Mouse (Mus musculus) kidney, postnatal 4 days (tissue): Measurements from ENCODE around the gene Asb16.
"Not testable (repeated sequence)": the region's sequence is repeated elsewhere in the genome, so short reads cannot be mapped to it uniquely, and the experiment has no call there.

ENCODE experiments used
- DNase-seq, 2 experiments: peaks; one replicate each; pipeline ENCODE4 v3.0.0; 2021; ENCODE audit warnings: mixed read lengths in 2 of 2

Asb16 gene

DNA sequence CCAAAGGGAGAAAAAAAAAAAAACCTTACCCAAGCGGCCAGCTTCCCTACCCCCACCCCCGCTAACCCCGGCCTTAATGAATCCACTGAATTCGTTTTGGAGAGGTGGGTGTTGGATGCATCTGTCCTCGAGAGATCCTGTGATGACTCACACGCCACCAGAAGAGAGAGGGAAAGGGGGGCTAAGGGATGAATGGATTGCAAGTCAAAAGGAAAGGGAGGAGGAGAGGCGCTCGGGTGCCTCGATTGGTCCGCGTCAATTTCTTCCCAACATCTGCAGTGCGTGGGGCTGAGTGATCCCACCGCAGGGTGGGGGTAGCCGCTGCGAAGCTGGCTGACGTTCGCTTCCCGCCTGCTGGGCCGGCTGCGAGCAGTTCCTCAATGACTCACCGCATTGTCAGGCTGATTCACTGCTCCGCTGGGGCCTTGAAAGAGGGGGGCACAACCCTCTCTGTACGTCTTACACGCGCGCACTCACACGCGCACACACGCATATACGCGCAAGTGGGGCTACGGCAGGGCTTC lies 23.6 kb upstream of the Asb16 start:
- peak; percentile 66 to 80 for DNase-seq

DNA sequence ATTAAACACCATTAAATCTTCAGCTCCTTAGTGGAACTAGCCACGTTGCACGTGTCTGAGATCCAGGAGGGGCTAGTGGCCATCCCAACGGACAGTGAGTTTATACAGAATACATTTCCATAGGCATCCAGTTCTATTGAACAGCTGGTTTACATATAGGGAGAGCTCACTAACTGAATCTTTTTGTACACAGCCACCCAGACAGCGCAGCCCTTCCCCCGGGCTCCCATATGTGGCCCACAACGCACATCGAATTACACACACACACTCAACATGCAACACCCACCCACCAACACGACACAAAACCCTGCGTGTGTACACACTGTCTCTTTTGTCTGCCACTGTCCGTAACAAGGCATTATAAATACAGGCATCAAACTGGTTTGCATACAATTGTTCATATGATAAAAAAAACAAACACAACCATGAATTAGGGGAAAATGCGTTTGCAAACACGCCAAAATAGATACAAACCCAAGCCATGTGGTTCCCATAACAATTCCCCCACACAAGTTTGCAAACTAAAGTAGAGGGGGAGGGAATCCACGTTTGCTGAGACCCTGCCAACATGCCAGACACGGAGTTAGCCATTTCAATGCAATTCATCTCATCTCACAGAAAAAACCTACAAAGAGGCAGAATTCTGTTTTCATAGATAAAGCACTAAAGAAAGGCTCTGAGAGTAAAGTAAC lies 22.8 kb upstream of the Asb16 start:
- DNase-seq: no peak

DNA sequence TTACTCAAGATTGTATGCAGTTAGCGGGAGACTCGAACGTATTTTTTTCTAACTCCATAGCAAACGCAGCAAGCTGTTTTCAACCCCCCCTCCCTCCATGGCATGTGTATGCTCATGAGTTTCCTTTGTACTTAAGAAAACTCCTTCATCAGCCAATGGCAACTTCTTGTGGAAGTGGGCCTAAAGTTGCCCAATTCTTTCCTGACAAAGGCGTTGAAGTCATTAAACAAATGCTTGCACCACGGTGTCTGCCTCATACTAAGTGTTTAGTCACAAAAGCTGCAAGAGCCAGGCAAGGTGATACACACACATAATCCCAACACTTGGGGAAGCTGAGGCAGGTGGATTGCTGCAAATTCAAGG lies 22.3 kb upstream of the Asb16 start:
- no peak for DNase-seq

DNA sequence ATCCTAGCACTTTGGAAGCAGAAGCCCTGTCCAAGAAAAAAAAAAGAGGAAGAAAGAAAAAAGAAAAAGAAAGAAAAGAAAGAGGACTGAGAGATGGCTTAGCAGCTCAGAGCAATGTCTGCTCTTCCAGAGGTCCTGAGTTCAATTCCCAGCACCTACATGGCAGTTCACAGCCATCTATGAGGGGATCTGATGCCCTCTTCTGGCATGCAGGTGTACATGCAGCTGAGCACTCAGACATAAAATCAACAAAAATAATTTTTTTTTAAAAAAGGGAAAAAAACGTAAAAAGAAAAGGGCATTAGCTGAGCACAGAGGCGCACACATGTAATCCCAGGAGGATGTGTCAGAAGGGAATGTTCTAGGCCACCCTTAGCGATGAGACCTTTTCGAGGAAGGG lies 21.7 kb upstream of the Asb16 start:
- DNase-seq: no peak

DNA sequence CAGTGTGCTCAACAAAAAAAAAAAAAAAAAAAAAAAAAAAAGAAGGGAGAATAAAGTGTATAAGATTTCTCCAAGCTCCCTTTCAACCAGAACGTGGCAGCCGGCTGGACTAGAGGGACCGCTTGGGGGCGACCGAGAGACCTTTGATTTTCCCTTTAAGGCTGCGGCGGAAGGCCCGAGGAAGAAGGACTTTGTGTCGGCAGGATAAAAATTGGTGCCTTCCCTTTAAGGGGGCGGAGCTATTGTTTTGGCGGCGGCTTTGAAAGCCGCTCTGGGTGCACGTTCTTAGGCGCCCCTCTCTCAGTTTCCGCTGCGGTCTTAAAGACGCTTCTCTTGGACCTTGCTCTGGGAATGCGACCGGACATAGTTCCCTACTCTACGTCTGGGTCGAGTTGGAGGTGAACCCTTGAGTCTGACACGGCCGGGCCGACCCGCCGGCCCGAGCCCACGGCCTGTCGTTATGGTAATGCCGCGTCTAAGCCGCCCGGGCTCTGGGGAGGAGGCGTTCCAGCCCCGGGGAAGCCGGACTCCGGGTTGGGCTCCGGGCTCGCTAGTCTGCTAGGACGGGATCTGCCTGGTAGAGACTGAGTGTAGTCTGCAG lies 19.8 kb upstream of the Asb16 start, which contains the start of gene BC030867:
BC030867 (plus strand) TSS at position 253 of the 601 bp plus-strand sequence.
- peak; percentile 97 for DNase-seq

DNA sequence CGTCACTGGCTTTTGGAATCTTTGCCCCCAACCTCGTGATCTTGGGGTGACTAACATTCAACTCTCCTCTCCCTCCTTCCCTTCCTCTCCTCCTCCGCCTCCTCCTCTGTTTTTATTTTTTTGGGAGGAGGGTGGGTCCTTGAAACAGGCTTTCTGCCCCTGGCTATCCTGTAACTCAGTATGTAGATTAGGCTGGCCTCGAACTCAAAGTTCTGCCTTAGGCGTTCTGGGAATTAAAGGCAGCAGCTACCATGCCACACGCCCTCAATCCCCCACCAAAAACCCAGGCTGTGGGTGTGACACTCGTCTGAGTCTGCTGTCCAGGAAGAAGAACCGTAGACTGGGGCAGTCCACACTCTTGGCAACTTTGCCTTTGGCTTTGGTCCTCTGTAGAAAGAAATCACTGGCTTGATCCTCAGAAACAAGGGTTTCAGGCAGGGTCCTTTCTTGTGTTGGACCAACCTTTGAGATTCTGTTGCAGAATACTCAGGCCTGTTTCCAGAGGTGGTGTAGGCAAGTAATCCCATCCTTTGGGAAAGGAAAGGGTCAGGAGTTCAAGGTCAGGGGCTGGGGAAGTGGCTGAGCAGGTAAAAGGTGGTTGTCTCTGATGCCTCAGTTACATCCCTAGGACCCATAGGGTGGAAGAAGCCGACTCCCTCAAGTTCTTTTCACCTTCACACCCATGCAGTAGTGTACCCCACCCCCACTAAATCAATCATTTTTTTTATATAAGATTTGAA lies 19.0 kb upstream of the Asb16 start:
- DNase-seq: no peak

DNA sequence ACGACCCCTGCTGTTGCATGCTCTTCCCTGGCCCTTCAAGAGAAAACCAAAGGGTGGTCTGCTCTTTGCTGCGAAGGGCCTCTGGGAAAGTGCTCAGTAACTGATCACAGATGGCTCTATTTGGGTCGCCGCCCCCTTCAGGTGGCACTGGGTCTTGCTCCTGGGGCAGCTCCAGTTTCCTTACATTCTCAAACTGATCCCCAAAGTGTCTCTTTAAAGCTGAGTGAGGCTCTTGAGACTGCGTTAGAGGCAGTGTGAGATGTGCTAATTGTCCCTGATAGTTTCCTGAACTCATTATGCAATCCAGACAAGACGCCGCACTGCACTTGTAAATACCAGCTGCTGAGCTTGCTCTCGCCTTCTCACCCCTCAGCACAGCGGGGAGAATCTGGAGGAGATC lies 11.0 kb upstream of the Asb16 start:
- peak; percentile 63 to 73 for DNase-seq

DNA sequence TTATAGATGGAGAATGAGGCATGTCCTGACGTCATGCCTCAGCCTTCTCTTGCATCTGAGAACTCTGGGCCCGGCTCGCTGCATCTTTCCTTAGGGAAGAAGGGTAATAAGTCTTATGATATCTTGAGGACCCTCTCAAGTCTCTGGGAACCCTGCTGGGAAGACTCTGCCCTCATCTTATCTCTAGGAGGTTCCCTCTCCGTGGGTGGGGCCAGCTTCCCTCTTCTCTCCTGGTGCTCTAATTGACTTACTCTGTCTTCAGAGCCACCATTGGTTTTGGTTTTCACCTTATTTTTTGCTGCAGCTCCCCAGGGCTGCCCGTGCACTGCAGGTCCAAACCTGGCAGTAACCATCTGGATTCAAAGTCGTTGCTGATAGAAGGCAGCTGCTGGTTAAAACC lies 10.4 kb upstream of the Asb16 start:
- DNase-seq: no peak

DNA sequence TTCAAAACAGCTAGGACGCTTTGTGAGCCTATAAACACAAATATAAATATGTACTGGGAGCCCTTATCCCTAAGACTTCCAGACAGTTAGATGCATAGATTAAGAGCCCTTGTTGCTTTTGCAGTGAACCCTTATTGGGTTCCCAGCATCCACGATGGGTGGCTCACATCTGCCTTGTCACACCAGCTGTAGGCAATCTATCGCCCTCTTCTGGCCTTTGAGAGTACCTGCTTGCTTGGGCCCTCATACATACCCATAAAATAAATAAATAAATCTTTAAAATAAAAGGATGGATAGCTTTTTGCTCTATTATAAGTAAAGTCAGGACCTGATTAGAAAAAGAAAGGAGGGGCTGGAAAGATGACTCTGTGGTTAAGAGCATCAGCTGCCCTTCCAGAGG lies 10.0 kb upstream of the Asb16 start:
- DNase-seq: no peak

DNA sequence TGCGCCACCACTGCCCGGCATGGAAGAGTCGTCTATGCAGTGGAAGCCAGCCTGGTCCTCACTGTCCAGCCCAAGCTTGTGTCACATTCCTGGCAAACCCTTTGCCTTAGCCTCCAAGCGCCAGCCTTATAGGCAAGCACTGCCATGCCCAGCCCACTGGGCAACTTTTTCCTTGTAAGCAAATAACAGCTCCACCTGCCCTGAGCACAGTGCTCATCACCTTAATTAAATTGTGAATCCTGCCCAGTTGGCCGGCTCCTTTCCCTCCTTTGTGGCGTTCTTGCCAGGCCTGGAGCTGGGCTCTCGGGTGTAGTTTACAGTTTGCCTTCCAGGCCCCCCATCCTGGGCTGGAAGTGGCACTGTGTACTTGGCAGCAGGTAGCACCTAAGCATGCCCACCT lies 5.3 kb upstream of the Asb16 start:
- no peak for DNase-seq

DNA sequence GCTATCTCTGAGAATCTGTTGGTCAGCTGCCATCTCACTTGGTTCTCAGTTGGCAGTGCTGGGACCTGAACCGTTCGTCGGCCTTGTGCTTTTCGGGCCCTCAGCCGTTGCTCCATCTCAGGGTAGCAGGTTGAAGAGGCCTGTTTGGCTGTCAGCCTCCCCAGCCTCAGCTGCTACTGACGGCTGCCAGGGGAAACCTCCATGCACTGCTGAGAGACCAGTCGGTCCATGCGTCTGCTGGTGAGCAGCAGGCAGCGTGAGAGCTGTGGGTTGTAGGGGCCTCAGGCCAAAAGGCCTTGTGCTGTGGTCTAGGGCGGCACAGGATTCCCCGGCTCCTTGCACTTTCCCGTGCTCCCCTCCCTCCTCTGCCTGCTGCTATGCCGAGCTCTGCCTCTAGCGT lies 2.7 kb upstream of the Asb16 start:
- DNase-seq: no peak

DNA sequence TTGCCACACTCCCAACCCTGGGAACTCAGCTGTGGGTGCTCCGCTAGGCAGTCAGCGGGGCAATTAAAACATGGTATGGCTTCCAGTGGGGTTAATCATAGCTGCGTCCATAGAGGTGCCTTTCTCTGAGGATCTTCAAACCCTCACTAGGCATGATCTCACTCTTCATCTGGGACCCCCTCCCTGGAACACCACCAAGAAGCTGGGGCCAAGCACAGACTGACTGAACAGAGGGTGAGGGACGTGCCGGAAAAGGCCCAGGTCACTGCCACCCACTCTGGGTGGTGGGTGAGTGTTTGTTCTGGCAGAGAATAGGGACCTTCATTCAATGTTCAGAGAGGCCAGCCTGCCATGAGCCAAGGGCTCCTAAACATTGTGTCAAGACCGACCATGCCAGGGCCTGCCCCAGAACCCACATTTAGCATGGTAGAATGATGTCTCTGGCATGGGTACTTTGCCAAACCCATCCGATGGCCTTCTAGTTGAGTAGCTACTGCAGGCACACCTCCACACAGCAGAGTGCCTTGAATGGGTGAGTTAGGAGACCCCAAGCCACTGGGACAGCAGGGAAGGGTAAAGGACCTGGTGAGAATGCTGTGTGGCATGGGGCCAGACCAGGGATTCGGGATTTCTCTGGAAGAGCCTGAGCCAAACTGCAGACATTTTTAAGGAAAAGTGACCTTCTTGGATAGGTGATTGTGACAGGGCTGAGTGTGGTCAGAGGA lies 1.8 kb upstream of the Asb16 start:
- DNase-seq: no peak

DNA sequence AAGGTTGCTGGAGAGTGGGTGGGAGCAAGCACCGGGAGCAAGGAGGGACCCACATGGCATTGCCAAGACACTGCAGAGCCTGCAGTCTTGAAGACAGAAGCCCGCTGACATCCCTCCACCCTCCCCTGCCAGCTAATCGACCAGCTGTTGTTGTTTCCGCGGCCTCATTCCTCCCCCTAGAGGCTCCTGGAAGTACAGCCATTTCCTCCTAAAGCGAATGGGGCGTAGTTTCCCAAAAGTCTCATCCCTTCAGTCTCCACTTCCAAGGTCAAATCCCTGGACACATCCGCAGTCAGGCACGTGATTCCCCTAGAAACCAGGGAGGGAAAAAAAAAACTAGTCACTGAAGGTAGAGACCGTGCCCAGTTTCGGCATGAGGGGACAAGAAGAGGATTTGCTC lies 1.1 kb upstream of the Asb16 start:
- DNase-seq: peak; percentile 81 to 87

DNA sequence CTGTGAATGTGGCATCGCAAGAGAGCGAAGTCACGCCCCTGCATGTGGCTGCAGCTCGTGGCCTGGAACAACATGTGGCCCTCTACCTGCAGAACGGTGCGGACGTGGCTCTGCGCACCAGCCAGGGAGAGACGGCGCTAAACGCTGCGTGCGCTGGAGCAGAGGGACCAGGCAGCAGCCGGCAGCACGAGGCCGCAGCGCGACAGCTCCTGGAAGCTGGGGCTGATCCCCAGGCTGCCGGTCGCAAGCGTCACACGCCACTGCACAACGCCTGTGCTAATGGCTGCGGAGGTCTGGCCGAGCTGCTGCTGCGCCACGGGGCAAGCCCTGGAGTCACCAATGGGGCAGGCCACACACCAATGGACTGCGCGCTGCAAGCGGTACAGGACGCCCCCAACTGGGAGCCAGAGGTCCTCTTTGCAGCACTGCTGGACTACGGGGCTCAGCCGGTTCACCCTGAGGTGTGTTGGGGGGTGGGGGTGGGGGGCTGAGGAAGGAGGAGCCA lies 7.9 kb downstream of the Asb16 start:
- peak; percentile 76 to 84 for DNase-seq

DNA sequence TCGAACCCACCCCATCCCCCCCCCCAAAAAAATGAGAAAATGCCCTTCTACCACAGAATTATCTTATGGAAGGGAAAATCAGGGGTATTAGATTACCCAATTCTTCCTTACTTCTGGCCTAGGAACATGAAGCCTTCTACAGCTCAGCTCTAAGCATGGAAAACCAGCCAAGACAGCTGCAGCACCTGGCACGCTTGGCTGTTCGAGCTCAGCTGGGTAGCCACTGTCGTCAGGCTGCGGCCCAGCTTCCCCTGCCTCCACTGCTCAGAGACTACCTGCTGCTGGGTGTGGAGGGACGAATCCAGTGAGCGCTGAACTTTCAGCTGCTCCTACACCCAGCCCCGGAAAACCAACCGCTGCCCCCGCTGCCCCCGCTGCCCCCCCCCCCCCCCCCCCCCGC lies 9.2 kb downstream of the Asb16 start:
- no peak for DNase-seq

DNA sequence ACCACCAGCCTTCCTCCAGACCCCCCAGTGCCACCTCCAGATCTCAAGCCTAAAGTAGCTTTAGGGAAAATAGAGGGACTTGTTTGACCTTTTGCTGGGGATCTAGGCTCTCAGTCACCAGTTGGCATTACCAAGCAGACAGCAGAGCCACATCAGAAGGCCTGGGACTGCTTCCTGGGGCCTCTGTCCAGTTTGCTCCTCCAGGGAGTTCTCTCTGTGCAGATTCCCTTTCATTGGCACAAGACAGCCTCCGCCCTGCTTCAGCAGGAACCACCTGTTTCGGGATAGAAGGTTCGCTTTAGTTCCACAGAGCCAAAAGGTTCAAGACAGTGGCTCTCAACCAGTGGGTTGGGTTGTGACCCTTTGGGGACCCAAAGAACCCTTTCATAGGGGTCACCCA lies 11.1 kb downstream of the Asb16 start:
- no peak for DNase-seq

DNA sequence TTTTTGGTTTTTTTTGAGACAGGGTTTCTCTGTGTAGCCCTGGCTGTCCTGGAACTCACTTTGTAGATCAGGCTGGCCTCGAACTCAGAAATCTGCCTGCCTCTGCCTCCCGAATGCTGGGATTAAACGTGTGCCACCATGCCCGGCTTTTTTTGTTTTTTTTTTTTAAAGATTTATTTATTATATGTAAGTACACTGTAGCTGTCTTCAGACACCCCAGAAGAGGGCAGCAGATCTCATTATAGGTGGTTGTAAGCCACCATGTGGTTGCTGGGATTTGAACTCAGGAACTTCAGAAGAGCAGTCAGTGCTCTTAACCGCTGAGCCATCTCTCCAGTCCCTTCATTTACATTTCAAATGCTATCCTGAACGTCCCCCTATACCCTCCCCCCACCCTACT lies 11.7 kb downstream of the Asb16 start:
- not testable (repeated sequence) for DNase-seq

DNA sequence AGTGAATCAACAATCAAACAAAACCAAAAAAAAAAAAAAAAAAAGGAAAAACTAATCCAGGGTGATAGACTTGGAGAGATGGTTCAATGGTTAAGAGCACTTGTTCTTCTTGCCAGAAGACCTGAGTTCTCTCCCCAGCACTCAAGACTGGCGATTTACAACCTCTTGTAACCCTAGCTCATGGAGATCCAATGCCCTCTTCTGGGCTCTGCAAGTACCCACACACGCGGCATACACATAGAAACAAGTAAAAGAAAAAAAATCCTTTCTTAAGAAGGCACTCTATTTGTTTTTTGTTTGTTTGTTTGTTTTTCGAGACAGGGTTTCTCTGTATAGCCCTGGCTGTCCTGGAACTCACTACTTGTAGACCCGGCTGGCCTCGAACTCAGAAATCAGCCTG lies 15.4 kb downstream of the Asb16 start:
- DNase-seq: no peak

DNA sequence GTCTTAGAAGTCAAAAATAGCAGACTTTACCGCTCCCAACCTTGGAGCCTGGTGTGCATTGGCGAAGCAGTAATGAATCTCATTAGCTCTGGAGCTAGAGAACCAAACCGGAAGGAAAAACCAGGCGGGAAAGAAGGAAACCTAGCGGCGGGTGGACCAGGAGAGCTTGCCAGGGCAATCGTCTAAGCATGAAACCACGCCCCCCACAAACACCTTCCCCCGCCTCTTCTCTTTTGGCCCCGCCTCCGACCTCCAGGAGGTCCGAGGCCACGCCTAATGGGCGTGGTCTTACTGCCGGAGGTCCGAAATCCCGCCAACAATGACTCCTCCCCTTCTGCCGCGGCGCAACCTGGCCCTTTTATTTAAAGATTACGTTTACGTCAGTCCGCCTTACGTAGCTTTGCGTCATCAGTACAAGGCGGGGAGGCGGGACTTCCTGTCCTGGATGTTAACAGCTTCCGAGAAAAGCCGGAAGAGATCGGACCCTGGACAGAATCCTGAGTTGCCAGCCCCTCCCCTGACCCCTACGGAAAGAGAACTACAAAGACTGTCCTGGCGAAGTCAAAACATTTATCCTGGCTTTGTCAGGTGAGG lies 16.1 kb downstream of the Asb16 start, which contains the start of gene Tmub2:
Tmub2 (plus strand) TSS at position 431 of the 594 bp plus-strand sequence.
- DNase-seq: peak; percentile 98

DNA sequence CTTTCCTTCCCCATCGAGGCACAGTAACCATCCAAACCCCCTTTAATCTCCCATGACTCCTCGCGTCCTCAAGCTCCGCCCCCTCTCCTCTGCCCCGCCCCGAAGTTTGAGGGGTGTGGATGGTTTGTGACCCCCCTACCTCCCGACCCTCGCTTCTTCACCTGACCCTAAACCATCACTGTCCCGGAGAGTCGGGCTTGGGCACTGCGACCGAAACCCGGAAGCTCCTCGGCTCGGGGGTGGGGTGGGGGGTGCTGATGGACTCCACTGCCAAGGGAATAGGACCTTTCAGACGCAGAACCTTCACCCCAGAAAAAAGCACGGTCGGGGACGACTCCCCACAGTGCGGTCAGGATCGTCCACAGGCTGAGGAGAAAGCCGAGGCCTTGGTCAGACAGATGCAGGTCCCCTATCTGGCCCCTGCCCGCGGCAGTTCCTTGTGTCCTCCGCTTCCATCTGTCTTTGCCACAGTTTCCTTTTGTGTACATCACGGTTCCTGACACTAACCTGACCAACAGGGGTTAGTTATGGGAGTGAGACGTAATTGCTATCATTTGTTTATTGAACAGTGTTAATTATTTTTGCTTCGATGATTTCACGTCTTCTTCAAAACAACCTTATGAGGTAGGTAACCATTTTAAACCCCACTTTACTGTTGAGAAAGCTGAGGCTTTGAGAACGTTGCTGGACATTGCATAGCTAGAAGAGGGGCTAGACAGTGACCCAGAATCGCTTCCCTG lies 16.7 kb downstream of the Asb16 start:
- no peak for DNase-seq

DNA sequence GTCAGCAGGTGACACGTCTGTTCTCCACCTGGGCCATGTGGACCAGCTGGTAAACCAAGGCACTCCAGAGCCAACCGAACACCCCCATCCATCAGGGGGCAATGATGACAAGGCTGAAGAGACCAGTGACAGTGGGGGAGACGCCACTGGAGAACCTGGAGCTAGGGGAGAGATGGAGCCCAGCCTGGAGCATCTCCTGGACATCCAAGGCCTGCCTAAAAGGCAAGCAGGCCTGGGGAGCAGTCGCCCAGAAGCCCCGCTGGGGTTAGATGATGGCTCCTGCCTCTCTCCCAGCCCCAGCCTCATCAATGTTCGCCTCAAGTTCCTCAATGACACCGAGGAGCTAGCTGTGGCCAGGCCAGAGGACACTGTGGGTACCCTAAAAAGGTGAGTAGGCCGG lies 18.9 kb downstream of the Asb16 start:
- no peak for DNase-seq
